Mouse (Mus musculus) brain, embryonic 18.5 days (tissue): Measurements from ENCODE around the gene Swsap1.

Source experiments
- DNase-seq: peaks from one replicate; pipeline ENCODE4 v3.0.0-alpha.2; 2012; ENCODE audit warnings: low read depth, low spot score

The Swsap1 gene

DNA sequence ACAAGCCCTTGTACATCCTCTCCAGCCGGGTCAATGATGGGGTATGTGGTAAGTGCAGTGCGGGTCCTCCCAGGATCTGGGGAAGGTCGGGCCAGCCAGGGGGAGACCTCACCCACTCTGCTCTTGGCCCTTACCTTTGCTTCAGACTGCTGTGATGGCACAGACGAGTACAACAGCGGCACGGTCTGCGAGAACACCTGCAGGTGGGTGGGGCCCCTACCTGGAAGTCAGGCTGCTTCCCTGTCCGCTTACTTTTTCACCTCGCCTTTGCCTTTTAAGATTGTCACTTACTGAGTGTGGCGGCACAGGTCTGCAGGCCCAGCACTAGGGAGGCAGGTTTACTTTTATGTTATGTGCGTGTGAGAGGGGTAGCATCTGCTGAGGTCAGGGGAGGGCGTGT, 49.0 kb downstream of the Swsap1 start:
- DNase-seq: no peak
